Mouse (Mus musculus): ENCODE results near the gene Olfr1150-ps1.

The Olfr1150-ps1 gene

GRCm38 (mm10) chr2:87843693-87844092 lies at the start of gene Olfr1150-ps1:
Olfr1150-ps1 (plus strand) TSS chr2:87843993.
- DNase-seq (ENCODE audit: low read depth, low spot score), result no peak

GRCm38 (mm10) chr2:87800292-87800691 lies 43.5 kb upstream of the Olfr1150-ps1 start, which contains the start of gene Olfr1143:
Olfr1143 (plus strand) TSS chr2:87800592.
- no peak for DNase-seq (ENCODE audit: low read depth, low spot score)

GRCm38 (mm10) chr2:87809522-87809921 lies 34.3 kb upstream of the Olfr1150-ps1 start, which contains the start of gene Olfr1145:
Olfr1145 (plus strand) TSS chr2:87809822.
- no peak for DNase-seq (ENCODE audit: low read depth, low spot score)

- DNase-seq (ENCODE audit: low read depth, low spot score), result no peak
Measured at GRCm38 (mm10) chr2:87830233-87830632, 13.6 kb upstream of the Olfr1150-ps1 start, which contains the start of gene Olfr1148. Olfr1148 (plus strand) TSS chr2:87830533.

DNA sequence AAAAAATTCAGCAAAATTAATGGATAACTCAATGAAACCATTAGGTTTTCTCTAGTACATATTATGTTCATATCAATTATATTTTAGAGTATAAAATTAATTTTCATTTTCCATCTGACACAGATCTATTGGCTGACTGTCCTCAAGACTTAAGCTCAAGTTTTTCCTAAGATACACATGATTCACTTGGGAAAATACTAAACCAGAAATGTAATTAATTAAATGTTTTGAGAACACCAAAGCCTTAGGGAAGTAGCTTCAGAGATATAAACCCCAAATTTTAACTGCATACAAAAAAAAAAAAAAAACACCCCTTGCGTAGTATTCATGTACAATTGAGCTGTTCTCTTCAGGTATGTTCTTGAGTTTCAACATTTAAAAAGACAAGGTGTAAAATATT lies 11.8 kb downstream of the Olfr1150-ps1 start, which contains the start of gene Olfr1151:
Gene Olfr1151 (plus strand): TSS at position 301 of the 400 bp plus-strand sequence.
- no peak for DNase-seq (ENCODE audit: low read depth, low spot score)

DNA sequence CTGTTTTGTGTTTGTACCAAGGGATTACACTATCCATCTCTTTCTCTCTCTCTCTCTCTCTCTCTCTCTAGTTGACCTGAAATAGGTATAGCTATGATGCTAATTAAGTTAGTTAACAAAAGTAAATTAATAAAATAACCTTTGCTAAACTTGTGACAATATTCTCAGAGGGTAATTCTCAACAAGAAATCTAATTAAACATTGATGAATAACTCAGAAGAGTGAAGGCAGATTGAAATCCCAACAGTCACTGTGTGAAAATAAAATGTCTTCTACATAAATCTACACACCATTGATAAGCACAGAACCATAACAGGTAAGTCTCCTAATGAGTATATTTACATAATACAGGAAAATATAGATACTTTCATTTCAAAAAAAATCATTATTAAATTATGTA lies 22.4 kb downstream of the Olfr1150-ps1 start, which contains the start of gene Olfr1152:
Gene Olfr1152 (plus strand): TSS at position 301 of the 400 bp plus-strand sequence.
- DNase-seq (ENCODE audit: low read depth, low spot score), result no peak

- no peak for DNase-seq (ENCODE audit: low read depth, low spot score)
Measured at GRCm38 (mm10) chr2:87894662-87895061, 50.9 kb downstream of the Olfr1150-ps1 start, which contains the start of gene Olfr1153. Olfr1153 (plus strand) TSS chr2:87894962.

Data from 3T3-L1 (cell line).